Mouse (Mus musculus) midbrain, postnatal 0 days (tissue): ENCODE data around the gene Samd15. TPM values are rescaled to one million over a fixed set of nuclear protein-coding genes. Genes with fewer than 3 reads are reported as not detected.

Experiments
- ATAC-seq: fragments of 200-750 bp; cut with Nextera tagmentation; 2 replicates; pipeline ENCODE4 v1.8.0; 2017; ENCODE audit warnings: moderate number of reproducible peaks, mild to moderate bottlenecking, moderate TSS enrichment, moderate library complexity; ENCODE audit not compliant: low FRiP score
- DNase-seq: peaks from one replicate; pipeline ENCODE4 v3.0.0-alpha.2; 2015; ENCODE audit warnings: low spot score
- H3K27ac ChIP-seq: fragments of 300-500 bp; sonication (generic); 2 replicates; pipeline ENCODE4 v1.5.1; 2014; ENCODE audit warnings: low read depth, mild to moderate bottlenecking, low read length, mixed read lengths
- H3K27me3 ChIP-seq: fragments of 300-500 bp; sonication (generic); 2 replicates; pipeline ENCODE4 v1.6.1; 2014; ENCODE audit warnings: low read length, control low read depth, mixed read lengths; ENCODE audit not compliant: insufficient read depth
- H3K36me3 ChIP-seq: fragments of 300-500 bp; sonication (generic); 2 replicates; pipeline ENCODE4 v1.6.1; 2014; ENCODE audit warnings: low read length, control low read depth, mixed read lengths; ENCODE audit not compliant: insufficient read depth
- H3K4me1 ChIP-seq: fragments of 300-500 bp; sonication (generic); 2 replicates; pipeline ENCODE4 v1.6.1; 2014; ENCODE audit warnings: mild to moderate bottlenecking, control low read depth, antibody characterized with exemption, low read length, mixed read lengths; ENCODE audit not compliant: insufficient read depth
- H3K4me2 ChIP-seq: fragments of 300-500 bp; sonication (generic); 2 replicates; pipeline ENCODE4 v1.6.1; 2014; ENCODE audit warnings: low read depth, mild to moderate bottlenecking, low read length, mixed read lengths; ENCODE audit not compliant: poor library complexity, severe bottlenecking
- H3K4me3 ChIP-seq: fragments of 300-500 bp; sonication (generic); 2 replicates; pipeline ENCODE4 v1.5.1; 2014; ENCODE audit warnings: low read depth, mild to moderate bottlenecking, low read length, moderate library complexity
- H3K9ac ChIP-seq: fragments of 300-500 bp; sonication (generic); replicated peaks from 2 replicates; pipeline ENCODE4 v1.6.1; 2014; ENCODE audit warnings: mild to moderate bottlenecking, low read length, moderate library complexity, mixed read lengths; ENCODE audit not compliant: poor library complexity, severe bottlenecking
- H3K9me3 ChIP-seq: fragments of 300-500 bp; sonication (generic); 2 replicates; pipeline ENCODE4 v1.6.1; 2016; ENCODE audit warnings: low read length, control low read depth
- CTCF ChIP-seq: IDR thresholded peaks from 2 replicates; pipeline ENCODE4 v1.5.1; 2016; ENCODE audit warnings: antibody characterized with exemption, mild to moderate bottlenecking
- WGBS: fragments of 180-500 bp; shearing (Covaris S2); extraction: QIAGEN DNeasy Blood & Tissue Kit; methylation state at CpG from one replicate; pipeline ENCODE4 v1.1.7; 2014; 5-methylcytosine and 5-hydroxymethylcytosine counted together
- polyA plus RNA-seq: library from polyadenylated mRNA; unstranded; fragments of >200 nt; fragmentation: Nextera tagmentation; extraction: Ambion mirVana; gene quantifications from 2 replicates; pipeline ENCODE4 v1.2.1, GENCODE M21; 2015
- total RNA-seq: library from RNA; depleted of rRNA; stranded (reverse); fragments of >200 nt; gene quantifications from 2 replicates; pipeline ENCODE4 v1.2.3, GENCODE M21; 2014

The Samd15 gene
- total and polyA plus RNA-seq, 2 experiments from 2014 or later = 0.55 to 3.1 TPM

DNA sequence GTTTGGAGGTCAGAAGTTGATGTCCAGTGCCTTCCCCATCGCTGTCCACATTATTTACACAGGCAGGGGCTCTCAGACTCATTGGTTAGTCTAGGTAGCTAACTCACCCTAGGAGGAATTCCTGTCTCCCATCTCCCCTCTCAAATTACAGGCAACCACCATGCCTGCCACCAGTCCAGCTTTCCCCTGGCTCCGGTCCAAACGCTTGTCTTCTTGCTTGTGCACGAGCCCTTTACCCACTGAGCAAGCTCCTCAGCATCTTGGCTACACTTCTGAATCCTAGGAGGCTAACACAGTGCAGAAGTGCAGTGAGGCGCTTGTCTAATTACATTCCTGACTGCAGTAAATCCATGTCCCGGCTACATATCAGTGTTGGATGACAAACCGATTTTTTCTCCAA is 19.8 kb downstream of the Samd15 start:
- DNase-seq = peak; percentile 55
- H3K27me3 ChIP-seq = no peaks in the 10 kb centered on the region
- no peak for TF ChIP-seq CTCF
- no peak for ATAC-seq
- H3K4me3 ChIP-seq = no peak overlapping the region
- H3K9ac ChIP-seq = no peak overlapping the region
- no peaks in the 10 kb centered on the region for H3K36me3 ChIP-seq
- 72% methylated on average over 7 of the region's 7 CpGs for WGBS
- H3K27ac ChIP-seq = no peak overlapping the region
- no peak overlapping the region for H3K4me2 ChIP-seq
- no peaks in the 10 kb centered on the region for H3K9me3 ChIP-seq
- no peaks in the 10 kb centered on the region for H3K4me1 ChIP-seq

DNA sequence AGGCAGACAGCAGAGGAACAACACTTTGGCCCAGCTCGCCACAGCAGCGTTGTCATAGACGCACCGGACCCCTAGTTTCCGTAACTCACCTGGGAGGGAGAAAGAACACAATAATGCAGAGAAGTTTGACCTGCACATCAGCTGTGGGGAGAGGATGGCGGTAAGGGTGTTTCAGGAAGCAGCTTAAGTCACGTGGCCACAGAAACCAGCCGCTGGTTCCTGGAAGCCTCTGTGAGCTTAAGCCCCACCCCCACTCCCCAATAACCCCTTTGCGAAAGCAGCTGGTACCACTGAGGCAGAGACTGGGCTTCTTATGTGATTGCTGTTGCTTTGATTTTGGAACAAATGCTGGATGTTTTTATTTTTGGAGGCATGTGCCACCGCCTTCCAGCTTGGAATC is 25.4 kb downstream of the Samd15 start:
- H3K4me1 ChIP-seq = no peaks in the 10 kb centered on the region
- H3K27me3 ChIP-seq = no peaks in the 10 kb centered on the region
- no peak overlapping the region for H3K4me3 ChIP-seq
- ATAC-seq (no peak), DNase-seq (no peak)
- no peaks in the 10 kb centered on the region for H3K9me3 ChIP-seq
- no peaks in the 10 kb centered on the region for H3K36me3 ChIP-seq
- WGBS = 75% methylated on average over 10 of the region's 10 CpGs
- H3K4me2 ChIP-seq = no peak overlapping the region
- TF ChIP-seq CTCF = no peak
- H3K9ac ChIP-seq = no peak overlapping the region
- H3K27ac ChIP-seq = no peak overlapping the region

DNA sequence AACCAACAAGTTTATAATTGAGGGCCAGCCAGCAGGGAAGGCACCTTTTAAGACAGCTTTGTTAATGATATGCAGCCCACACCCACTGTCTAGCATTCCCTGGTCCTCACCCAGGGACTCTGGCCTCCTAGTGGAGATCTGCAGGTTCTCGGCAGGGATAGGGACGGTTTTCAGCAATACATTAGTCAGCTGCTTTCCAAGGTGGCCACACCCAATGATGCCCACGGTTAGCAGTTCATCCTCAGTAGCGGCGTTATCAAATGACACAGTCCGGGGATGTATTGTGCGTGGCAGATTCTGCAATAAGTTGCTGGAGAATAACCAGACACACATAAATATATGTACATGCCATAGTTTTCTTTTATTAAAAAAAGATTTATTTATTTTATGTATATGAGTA is 27.3 kb downstream of the Samd15 start:
- H3K4me2 ChIP-seq = no peak overlapping the region
- no peaks in the 10 kb centered on the region for H3K9me3 ChIP-seq
- H3K4me3 ChIP-seq = no peak overlapping the region
- 76% methylated on average over 7 of the region's 7 CpGs for WGBS
- H3K9ac ChIP-seq = no peak overlapping the region
- no peaks in the 10 kb centered on the region for H3K36me3 ChIP-seq
- DNase-seq (no peak), ATAC-seq (no peak)
- TF ChIP-seq CTCF = 0 out of 2 replicates have a peak, but pooled peaks have one; percentile 5
- no peaks in the 10 kb centered on the region for H3K27me3 ChIP-seq
- H3K4me1 ChIP-seq = no peaks in the 10 kb centered on the region
- H3K27ac ChIP-seq = no peak overlapping the region

- TF ChIP-seq CTCF = no peak
- Histone ChIP-seq H3K4me2 (no peak overlapping the region), H3K36me3 (no peaks in the 10 kb centered on the region), H3K27ac (no peak overlapping the region), H3K27me3 (no peaks in the 10 kb centered on the region), H3K9ac (no peak overlapping the region), H3K9me3 (no peaks in the 10 kb centered on the region), H3K4me1 (no peaks in the 10 kb centered on the region), H3K4me3 (no peak overlapping the region)
- ATAC-seq (no peak), DNase-seq (no peak)
- WGBS = 87% methylated on average over 2 of the region's 2 CpGs
Observed at GRCm38 (mm10) chr12:87229633-87230032, 30.1 kb downstream of the Samd15 start.

DNA sequence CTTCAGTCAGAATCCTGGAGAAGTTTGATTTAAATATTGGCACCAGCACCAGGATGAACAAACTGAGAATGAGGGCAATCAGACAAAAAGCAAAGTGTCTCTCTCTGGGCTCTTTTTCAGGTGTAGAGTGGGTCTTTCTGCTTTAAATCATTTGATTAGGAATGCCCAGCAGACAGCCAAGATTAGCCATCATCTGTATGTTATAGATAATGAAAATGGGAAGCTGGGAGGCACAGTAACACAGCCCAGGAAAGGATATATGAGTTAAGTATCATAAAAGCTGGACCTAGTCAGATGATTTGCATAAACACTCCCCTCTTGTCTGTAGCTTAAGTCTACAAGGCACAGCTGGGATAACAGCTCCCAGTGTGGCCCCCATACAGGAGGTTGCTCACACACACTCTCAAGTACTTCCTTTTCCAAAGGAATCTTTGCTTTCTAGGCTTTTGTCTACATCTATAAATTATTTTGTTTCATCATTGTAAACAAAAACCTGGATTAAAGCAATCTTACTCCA is 30.9 kb downstream of the Samd15 start:
- ATAC-seq (no peak), DNase-seq (no peak)
- no peaks in the 10 kb centered on the region for H3K4me1 ChIP-seq
- H3K4me3 ChIP-seq = no peak overlapping the region
- no peak overlapping the region for H3K27ac ChIP-seq
- H3K4me2 ChIP-seq = no peak overlapping the region
- no peaks in the 10 kb centered on the region for H3K9me3 ChIP-seq
- no peaks in the 10 kb centered on the region for H3K36me3 ChIP-seq
- no peak for TF ChIP-seq CTCF
- H3K27me3 ChIP-seq = no peaks in the 10 kb centered on the region
- H3K9ac ChIP-seq = no peak overlapping the region

- WGBS = 89% methylated on average over 5 of the region's 5 CpGs
Observed at GRCm38 (mm10) chr12:87236882-87237483, 37.5 kb downstream of the Samd15 start.

More at GRCm38 (mm10) chr12:87236882-87237483, 37.5 kb downstream of the Samd15 start:
- no peak for ATAC-seq
- H3K27me3 ChIP-seq = no peaks in the 10 kb centered on the region
- no peak overlapping the region for H3K4me3 ChIP-seq
- no peaks in the 10 kb centered on the region for H3K4me1 ChIP-seq
- no peak for TF ChIP-seq CTCF
- peaks cover 34% of the 10 kb centered on the region for H3K36me3 ChIP-seq
- DNase-seq = no peak
- H3K9me3 ChIP-seq = no peaks in the 10 kb centered on the region
- no peak overlapping the region for H3K9ac ChIP-seq
- no peak overlapping the region for H3K27ac ChIP-seq
- no peak overlapping the region for H3K4me2 ChIP-seq
